Mouse (Mus musculus): ENCODE data around the gene Naglu. TPM values are rescaled to one million over a fixed set of nuclear protein-coding genes. Genes with fewer than 3 reads are reported as not detected.

The Naglu gene
- polyA plus RNA-seq (2014; fragmentation: Nextera tagmentation; extraction: Ambion mirVana), result 11.5 and 12.7 TPM in 2 replicates

DNA sequence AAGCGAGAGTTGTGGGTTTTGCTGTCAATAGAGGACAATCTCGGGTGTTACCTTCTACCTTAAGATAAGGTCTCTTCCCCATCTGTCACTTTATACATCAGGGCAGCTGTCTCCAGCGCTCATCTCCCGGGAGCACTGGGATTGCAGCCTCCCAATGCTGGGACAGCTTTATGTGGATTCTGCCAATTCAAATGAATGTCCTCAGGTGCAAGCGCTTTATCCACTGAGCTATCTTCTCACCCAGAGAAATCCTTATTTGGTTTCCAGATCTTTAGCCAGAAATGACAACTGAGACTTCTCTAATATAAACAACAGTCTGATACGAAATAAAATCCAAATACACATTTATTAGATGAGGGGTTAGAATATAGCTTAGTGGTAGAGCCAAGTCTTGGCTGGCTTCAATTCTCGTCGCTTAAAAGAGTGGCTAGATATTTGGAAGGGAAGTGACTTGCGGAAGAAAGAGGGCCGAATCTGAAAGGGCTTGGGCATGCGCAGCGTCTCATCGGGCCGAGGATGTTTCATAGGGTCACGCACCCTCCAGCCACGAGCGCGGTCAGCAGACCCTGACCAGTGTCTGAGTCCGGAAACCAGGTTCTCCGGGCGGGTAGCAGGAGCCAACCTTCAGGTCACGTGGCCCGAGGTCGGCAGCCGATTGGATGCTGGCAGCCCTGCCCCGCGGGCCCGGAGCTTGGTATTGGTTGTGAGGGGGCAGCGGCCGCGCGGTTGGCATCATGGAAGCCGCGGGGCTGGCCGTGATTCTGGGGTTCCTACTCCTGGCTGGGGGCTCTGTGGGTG lies at the start of gene Naglu:
Gene Naglu, plus strand, starts transcription at position 622 of the 798 bp plus-strand sequence.
- DNase-seq (ENCODE audit: low spot score) (peak; percentile 93), ATAC-seq (replicated peaks; ENCODE audit: low FRiP score, low TSS enrichment, low read depth) (peak; percentile 76)
- H3K4me3 ChIP-seq (ENCODE audit: low read depth, low read length), result peak within 1 kb of the TSS; percentile 70
- peak within 1 kb of the TSS; percentile 64 for H3K9ac ChIP-seq (ENCODE audit: low read length)
- H3K4me1 ChIP-seq (replicated peaks; ENCODE audit: control insufficient read depth, insufficient read depth, low read length), result peaks cover 12% of the 10 kb centered on the region; the same call in 1 of the 2 replicates
- H3K36me3 ChIP-seq (ENCODE audit: control insufficient read depth, insufficient read depth, low read length), result no peaks in the 10 kb centered on the region
- 4% methylated on average over 35 of the region's 35 CpGs for WGBS
- H3K9me3 ChIP-seq (ENCODE audit: control insufficient read depth, low read length), result no peaks in the 10 kb centered on the region
- no peak within 1 kb of the TSS for H3K27ac ChIP-seq (ENCODE audit: low read depth)
- H3K27me3 ChIP-seq (replicated peaks; ENCODE audit: control insufficient read depth, insufficient read depth, low read length), result 0 out of 2 replicates have a peak, but pooled peaks cover 3% of the 10 kb centered on the region
- H3K4me2 ChIP-seq (ENCODE audit: low read length), result peak within 1 kb of the TSS; percentile 99

- no peak overlapping the region for H3K9ac ChIP-seq (ENCODE audit: low read length)
- H3K36me3 ChIP-seq (ENCODE audit: control insufficient read depth, insufficient read depth, low read length), result peaks cover 66% of the 10 kb centered on the region
- ATAC-seq (replicated peaks; ENCODE audit: low FRiP score, low TSS enrichment, low read depth) (no peak), DNase-seq (ENCODE audit: low spot score) (no peak)
- no peak overlapping the region for H3K4me2 ChIP-seq (ENCODE audit: low read length)
- H3K4me3 ChIP-seq (ENCODE audit: low read depth, low read length), result no peak overlapping the region
- no peaks in the 10 kb centered on the region for H3K27me3 ChIP-seq (replicated peaks; ENCODE audit: control insufficient read depth, insufficient read depth, low read length)
- WGBS, result 90% methylated on average over 12 of the region's 12 CpGs
- no peaks in the 10 kb centered on the region for H3K4me1 ChIP-seq (replicated peaks; ENCODE audit: control insufficient read depth, insufficient read depth, low read length)
- no peak overlapping the region for H3K27ac ChIP-seq (ENCODE audit: low read depth)
- no peaks in the 10 kb centered on the region for H3K9me3 ChIP-seq (ENCODE audit: control insufficient read depth, low read length)
Measured at GRCm38 (mm10) chr11:101023371-101023770, 46.4 kb upstream of the Naglu start.

DNA sequence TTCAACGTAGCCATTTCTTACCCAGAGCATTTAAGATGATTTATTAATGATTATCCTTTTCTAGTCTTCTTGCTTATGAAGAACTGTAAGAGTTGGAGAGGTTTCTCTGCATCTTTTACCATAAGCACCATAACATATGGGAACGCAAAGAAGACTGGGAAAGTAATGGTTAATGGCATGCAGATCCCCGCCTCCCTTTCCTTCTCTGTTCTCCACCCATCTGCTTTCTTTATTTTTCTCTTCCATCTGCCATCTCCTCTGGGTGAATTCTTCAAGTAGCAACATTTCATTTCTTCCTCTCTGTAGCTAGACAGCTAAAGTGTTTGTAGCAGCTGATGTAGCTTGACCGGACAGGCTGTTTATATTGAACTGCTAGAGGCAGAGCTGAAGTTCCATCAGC lies 45.8 kb upstream of the Naglu start:
- no peaks in the 10 kb centered on the region for H3K9me3 ChIP-seq (ENCODE audit: control insufficient read depth, low read length)
- WGBS, result 78% methylated on average over 4 of the region's 4 CpGs
- no peaks in the 10 kb centered on the region for H3K27me3 ChIP-seq (replicated peaks; ENCODE audit: control insufficient read depth, insufficient read depth, low read length)
- ATAC-seq (replicated peaks; ENCODE audit: low FRiP score, low TSS enrichment, low read depth) (no peak), DNase-seq (ENCODE audit: low spot score) (no peak)
- H3K4me3 ChIP-seq (ENCODE audit: low read depth, low read length), result no peak overlapping the region
- no peak overlapping the region for H3K9ac ChIP-seq (ENCODE audit: low read length)
- no peak overlapping the region for H3K4me2 ChIP-seq (ENCODE audit: low read length)
- H3K36me3 ChIP-seq (ENCODE audit: control insufficient read depth, insufficient read depth, low read length), result peaks cover 64% of the 10 kb centered on the region
- H3K4me1 ChIP-seq (replicated peaks; ENCODE audit: control insufficient read depth, insufficient read depth, low read length), result no peaks in the 10 kb centered on the region
- H3K27ac ChIP-seq (ENCODE audit: low read depth), result no peak overlapping the region

DNA sequence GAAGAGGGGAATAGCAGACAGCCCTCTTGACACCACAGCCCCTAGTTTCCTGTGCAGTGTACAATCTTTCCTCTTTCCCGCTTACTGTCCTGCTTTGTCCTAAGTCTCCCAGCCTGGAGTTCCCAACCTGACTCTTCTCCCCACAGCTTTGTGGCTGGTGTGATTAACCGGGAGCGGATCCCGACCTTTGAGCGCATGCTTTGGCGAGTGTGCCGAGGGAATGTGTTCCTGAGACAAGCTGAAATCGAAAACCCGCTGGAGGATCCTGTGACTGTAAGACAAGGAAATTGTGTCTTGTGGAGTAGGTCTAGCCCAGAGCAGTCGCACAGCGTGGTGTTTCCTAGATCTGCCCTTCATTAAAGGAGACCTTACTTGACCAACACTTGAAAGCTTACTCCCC lies 42.7 kb upstream of the Naglu start:
- 93% methylated on average over 11 of the region's 11 CpGs for WGBS
- no peaks in the 10 kb centered on the region for H3K27me3 ChIP-seq (replicated peaks; ENCODE audit: control insufficient read depth, insufficient read depth, low read length)
- no peak overlapping the region for H3K27ac ChIP-seq (ENCODE audit: low read depth)
- ATAC-seq (replicated peaks; ENCODE audit: low FRiP score, low TSS enrichment, low read depth) (no peak), DNase-seq (ENCODE audit: low spot score) (no peak)
- no peaks in the 10 kb centered on the region for H3K9me3 ChIP-seq (ENCODE audit: control insufficient read depth, low read length)
- no peak overlapping the region for H3K4me2 ChIP-seq (ENCODE audit: low read length)
- no peak overlapping the region for H3K4me3 ChIP-seq (ENCODE audit: low read depth, low read length)
- peaks cover 63% of the 10 kb centered on the region for H3K36me3 ChIP-seq (ENCODE audit: control insufficient read depth, insufficient read depth, low read length)
- no peaks in the 10 kb centered on the region for H3K4me1 ChIP-seq (replicated peaks; ENCODE audit: control insufficient read depth, insufficient read depth, low read length)
- no peak overlapping the region for H3K9ac ChIP-seq (ENCODE audit: low read length)

DNA sequence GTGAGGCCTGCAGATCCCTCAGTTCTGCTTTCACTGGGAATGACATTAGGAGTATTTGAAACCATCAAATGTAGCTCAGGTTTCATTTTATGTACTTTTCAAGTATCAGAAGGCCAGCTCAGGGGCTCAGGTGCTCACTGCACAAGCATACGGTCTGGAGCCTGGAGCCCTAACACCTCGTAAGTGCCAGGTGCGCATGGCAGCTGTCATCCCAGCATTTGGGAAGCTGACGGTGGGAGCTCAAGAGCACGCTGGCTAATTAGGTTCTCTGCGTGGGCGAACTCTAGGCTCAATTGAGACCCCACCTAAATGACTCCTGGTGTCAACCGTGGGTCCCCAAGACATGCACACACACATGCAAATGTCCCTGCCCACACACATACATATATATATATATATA lies 40.5 kb upstream of the Naglu start:
- Histone ChIP-seq H3K9me3 (ENCODE audit: control insufficient read depth, low read length) (no peaks in the 10 kb centered on the region), H3K27ac (ENCODE audit: low read depth) (no peak overlapping the region), H3K4me2 (ENCODE audit: low read length) (no peak overlapping the region), H3K4me1 (replicated peaks; ENCODE audit: control insufficient read depth, insufficient read depth, low read length) (no peaks in the 10 kb centered on the region), H3K36me3 (ENCODE audit: control insufficient read depth, insufficient read depth, low read length) (peaks cover 65% of the 10 kb centered on the region), H3K27me3 (replicated peaks; ENCODE audit: control insufficient read depth, insufficient read depth, low read length) (no peaks in the 10 kb centered on the region), H3K4me3 (ENCODE audit: low read depth, low read length) (no peak overlapping the region), H3K9ac (ENCODE audit: low read length) (no peak overlapping the region)
- no peak for ATAC-seq (replicated peaks; ENCODE audit: low FRiP score, low TSS enrichment, low read depth)
- DNase-seq (ENCODE audit: low spot score), result no peak
- 92% methylated on average over 8 of the region's 8 CpGs for WGBS

GRCm38 (mm10) chr11:101030136-101030807 lies 39.5 kb upstream of the Naglu start:
- 83% methylated on average over 10 of the region's 10 CpGs for WGBS
- H3K4me2 ChIP-seq (ENCODE audit: low read length), result no peak overlapping the region
- no peak overlapping the region for H3K27ac ChIP-seq (ENCODE audit: low read depth)
- ATAC-seq (replicated peaks; ENCODE audit: low FRiP score, low TSS enrichment, low read depth) (no peak), DNase-seq (ENCODE audit: low spot score) (no peak)
- H3K4me1 ChIP-seq (replicated peaks; ENCODE audit: control insufficient read depth, insufficient read depth, low read length), result no peaks in the 10 kb centered on the region
- H3K36me3 ChIP-seq (ENCODE audit: control insufficient read depth, insufficient read depth, low read length), result peaks cover 65% of the 10 kb centered on the region
- H3K27me3 ChIP-seq (replicated peaks; ENCODE audit: control insufficient read depth, insufficient read depth, low read length), result no peaks in the 10 kb centered on the region
- H3K4me3 ChIP-seq (ENCODE audit: low read depth, low read length), result no peak overlapping the region
- H3K9me3 ChIP-seq (ENCODE audit: control insufficient read depth, low read length), result no peaks in the 10 kb centered on the region
- H3K9ac ChIP-seq (ENCODE audit: low read length), result no peak overlapping the region

DNA sequence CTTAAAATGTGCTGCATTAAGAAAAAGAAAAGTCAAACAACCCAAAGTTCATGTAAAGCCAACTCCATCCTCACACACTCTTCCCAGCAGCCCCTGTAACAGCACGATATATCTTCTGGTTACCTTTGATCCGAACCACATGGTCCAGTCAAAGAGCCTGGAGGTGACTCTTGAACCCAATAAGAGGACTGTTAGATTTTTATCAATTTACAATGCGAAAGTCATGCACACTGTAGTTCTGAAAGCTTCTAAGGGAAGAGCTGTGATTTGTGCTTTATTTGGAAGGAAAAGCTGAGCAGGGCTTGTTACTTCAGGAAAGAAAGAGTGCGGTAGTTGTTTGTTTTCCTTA lies 39.0 kb upstream of the Naglu start:
- peaks cover 67% of the 10 kb centered on the region for H3K36me3 ChIP-seq (ENCODE audit: control insufficient read depth, insufficient read depth, low read length)
- WGBS, result 78% methylated on average over 4 of the region's 4 CpGs
- ATAC-seq (replicated peaks; ENCODE audit: low FRiP score, low TSS enrichment, low read depth) (no peak), DNase-seq (ENCODE audit: low spot score) (no peak)
- H3K9ac ChIP-seq (ENCODE audit: low read length), result no peak overlapping the region
- H3K4me2 ChIP-seq (ENCODE audit: low read length), result no peak overlapping the region
- H3K27ac ChIP-seq (ENCODE audit: low read depth), result no peak overlapping the region
- no peaks in the 10 kb centered on the region for H3K4me1 ChIP-seq (replicated peaks; ENCODE audit: control insufficient read depth, insufficient read depth, low read length)
- no peaks in the 10 kb centered on the region for H3K9me3 ChIP-seq (ENCODE audit: control insufficient read depth, low read length)
- no peaks in the 10 kb centered on the region for H3K27me3 ChIP-seq (replicated peaks; ENCODE audit: control insufficient read depth, insufficient read depth, low read length)
- H3K4me3 ChIP-seq (ENCODE audit: low read depth, low read length), result no peak overlapping the region

GRCm38 (mm10) chr11:101031470-101031869 lies 38.3 kb upstream of the Naglu start:
- Histone ChIP-seq H3K4me1 (replicated peaks; ENCODE audit: control insufficient read depth, insufficient read depth, low read length) (no peaks in the 10 kb centered on the region), H3K27ac (ENCODE audit: low read depth) (no peak overlapping the region), H3K4me2 (ENCODE audit: low read length) (no peak overlapping the region), H3K9me3 (ENCODE audit: control insufficient read depth, low read length) (no peaks in the 10 kb centered on the region), H3K9ac (ENCODE audit: low read length) (no peak overlapping the region), H3K4me3 (ENCODE audit: low read depth, low read length) (no peak overlapping the region), H3K36me3 (ENCODE audit: control insufficient read depth, insufficient read depth, low read length) (peaks cover 71% of the 10 kb centered on the region), H3K27me3 (replicated peaks; ENCODE audit: control insufficient read depth, insufficient read depth, low read length) (no peaks in the 10 kb centered on the region)
- WGBS, result 95% methylated on average over 1 of the region's 1 CpGs
- DNase-seq (ENCODE audit: low spot score), result no peak
- no peak for ATAC-seq (replicated peaks; ENCODE audit: low FRiP score, low TSS enrichment, low read depth)
